28 mouse cellular contexts compared by ENCODE assay signal in genomic region chr6:112375661-112376392, GRCm38 (mm10). TPM values are rescaled to one million over a fixed set of nuclear protein-coding genes. Genes with fewer than 3 reads are reported as not detected.
DNase-seq lines count a peak whose midpoint lies in the region; ATAC-seq and TF ChIP-seq lines count a peak whose summit lies in the region.
"Had no signal": no experiment of that assay in that cellular context is flagged by ENCODE, and none has a peak within 500 bp of the region (broad histone marks: within the 10 kb centered on the region; RNA-seq: fewer than 3 reads in every experiment).

No protein-coding gene starts in this region.

- WGBS in kidney, embryonic 15.5 days, result 54% methylated on average over 11 of the region's 13 CpGs
- 52% methylated on average over 11 of the region's 13 CpGs for WGBS in lung, embryonic 16.5 days

- TF ChIP-seq POLR2A in CH12.LX (IDR thresholded peaks at IDR 0.05; ENCODE audit: low read depth, low read length), result no peak

- no peak for DNase-seq in kidney, postnatal 25 days
- DNase-seq in lung, postnatal 10 days, result no peak
- DNase-seq in CH12.LX (ENCODE audit: extremely low read depth) (no peak), ES-E14 (ENCODE audit: low read depth, low spot score) (no peak)
- no peak for DNase-seq in thymus, adult 18-20 months
- DNase-seq: adrenal gland, postnatal 14 days; B cell, adult 2 months; cerebellum, adult 11 months; cerebellum, adult 9-11 months; forebrain, postnatal 0 days; kidney, adult 2 months; layer of hippocampus, postnatal 36 days; left cerebral cortex, postnatal 4 days; liver; lung, adult 2 months; right cerebral cortex, postnatal 25 days; thymus, adult 2 months; thymus, postnatal 36 days had no signal

- no peaks in the 10 kb centered on the region for H3K27me3 ChIP-seq in kidney, embryonic 15.5 days
- no peaks in the 10 kb centered on the region for H3K27me3 ChIP-seq in lung, embryonic 16.5 days (ENCODE audit: control insufficient read depth, insufficient read depth, low read depth, low read length)
- H3K27me3 ChIP-seq in CH12.LX (replicated peaks), result peaks cover 62% of the 10 kb centered on the region
- H3K27me3 ChIP-seq: embryonic facial prominence, embryonic 13.5 days; neural tube, embryonic 15.5 days; Patski had no signal

- no peak overlapping the region for H3K4me2 ChIP-seq in kidney, embryonic 15.5 days
- H3K4me2 ChIP-seq in lung, embryonic 16.5 days (ENCODE audit: low read depth, low read length), result no peak overlapping the region
- H3K4me2 ChIP-seq in CH12.LX (ENCODE audit: insufficient read depth, low read depth, poor library complexity, severe bottlenecking), result no peak overlapping the region
- H3K4me2 ChIP-seq: embryonic facial prominence, embryonic 13.5 days; neural tube, embryonic 15.5 days had no signal

- no peak overlapping the region for H3K9ac ChIP-seq in kidney, embryonic 15.5 days
- H3K9ac ChIP-seq in lung, embryonic 16.5 days (ENCODE audit: low read length), result no peak overlapping the region
- H3K9ac ChIP-seq in CH12.LX (ENCODE audit: insufficient read depth, low read depth), result no peak overlapping the region
- H3K9ac ChIP-seq in ES-E14 (ENCODE audit: insufficient read depth, low read depth, low read length, poor library complexity, severe bottlenecking), result peak overlapping the region; percentile 8; the same call in 1 of the 2 replicates
- H3K9ac ChIP-seq: embryonic facial prominence, embryonic 13.5 days; forebrain, postnatal 0 days; liver, embryonic 14.5 days; neural tube, embryonic 15.5 days had no signal

- H3K79me2 ChIP-seq in CH12.LX (replicated peaks; ENCODE audit: control insufficient read depth, extremely low read depth, insufficient read depth, poor library complexity, severe bottlenecking), result no peaks in the 10 kb centered on the region

- no peak for TF ChIP-seq CTCF in CH12.LX (conservative IDR thresholded peaks at IDR 0.05 in 1 of 2, IDR thresholded peaks at IDR 0.05 in 1 of 2; ENCODE audit: low read depth in 2 of 2, low read length in 2 of 2)

- no peak for TF ChIP-seq EP300 in CH12.LX (IDR thresholded peaks at IDR 0.05; ENCODE audit: low read length)

- dilution Hi-C loops in CH12.LX (cut with MboI; ENCODE audit: extremely low pct_ligation_motif_present, extremely low pct_unique_long_range_greater_than_20kb, low sequenced_read_pairs), result no loop called here

- H3K27ac ChIP-seq in kidney, embryonic 15.5 days, result no peak overlapping the region
- no peak overlapping the region for H3K27ac ChIP-seq in lung, embryonic 16.5 days (ENCODE audit: low read length)
- H3K27ac ChIP-seq in CH12.LX (ENCODE audit: insufficient read depth, low read depth) (no peak overlapping the region), ES-E14 (ENCODE audit: insufficient read depth, low read depth, low read length, poor library complexity, severe bottlenecking) (no peak overlapping the region; the same call in 1 of the 2 replicates)
- H3K27ac ChIP-seq: embryonic facial prominence, embryonic 13.5 days; liver, embryonic 14.5 days; neural tube, embryonic 15.5 days had no signal

- in situ Hi-C loops in CH12.LX (cut with MboI; ENCODE audit: low pct_ligation_motif_present, low pct_unique_long_range_greater_than_20kb, low sequenced_read_pairs) (no loop called here), ES-E14 (cut with MboI; ENCODE audit: low sequenced_read_pairs in 2 of 2, unreplicated experiment in 2 of 2) (loop anchor here in 1 of 2 experiments (10.0 kb wide), 1 partner anchor 161 kb away; no protein-coding TSS in a partner anchor)

- TF ChIP-seq RAD21 in CH12.LX (IDR thresholded peaks at IDR 0.05; ENCODE audit: low read depth, low read length), result no peak

- peaks cover 6% of the 10 kb centered on the region; the same call in 1 of the 2 replicates for H3K4me1 ChIP-seq in kidney, embryonic 15.5 days
- no peaks in the 10 kb centered on the region for H3K4me1 ChIP-seq in lung, embryonic 16.5 days (replicated peaks; ENCODE audit: control insufficient read depth, insufficient read depth, low read length)
- H3K4me1 ChIP-seq in CH12.LX (ENCODE audit: control insufficient read depth in 1 of 2, insufficient read depth in 2 of 2) (no peaks in the 10 kb centered on the region), ES-E14 (ENCODE audit: control insufficient read depth in 2 of 2, insufficient read depth in 2 of 2, low read length in 2 of 2, poor library complexity in 1 of 2) (peaks cover 0 to 6% of the 10 kb centered on the region in 2 experiments; a peak in 1 of 4 replicates)
- H3K4me1 ChIP-seq: neural tube, embryonic 15.5 days had no signal

- no peaks in the 10 kb centered on the region for H3K9me3 ChIP-seq in kidney, embryonic 15.5 days (replicated peaks)
- no peaks in the 10 kb centered on the region for H3K9me3 ChIP-seq in lung, embryonic 16.5 days (ENCODE audit: control insufficient read depth, low read length)
- no peaks in the 10 kb centered on the region for H3K9me3 ChIP-seq in CH12.LX (replicated peaks; ENCODE audit: low read length)
- H3K9me3 ChIP-seq in ES-E14 (ENCODE audit: control insufficient read depth, insufficient read depth, low read depth, low read length), result no peaks in the 10 kb centered on the region
- H3K9me3 ChIP-seq: embryonic facial prominence, embryonic 13.5 days; neural tube, embryonic 15.5 days had no signal

- ATAC-seq in kidney, embryonic 15.5 days (replicated peaks; ENCODE audit: low FRiP score), result peak; percentile 41
- peak; percentile 39; the same call in 1 of the 2 replicates for ATAC-seq in lung, embryonic 16.5 days (ENCODE audit: low read depth)
- ATAC-seq: forebrain, postnatal 0 days; hindbrain, embryonic 16.5 days; Patski had no signal

- H3K4me3 ChIP-seq in kidney, embryonic 15.5 days (replicated peaks), result no peak overlapping the region
- H3K4me3 ChIP-seq in lung, embryonic 16.5 days (ENCODE audit: low read length), result no peak overlapping the region
- H3K4me3 ChIP-seq in CH12.LX (replicated peaks in 1 of 3; ENCODE audit: low read depth in 2 of 3, low read length in 2 of 3, poor library complexity in 1 of 3), result no peak overlapping the region
- no peak overlapping the region for H3K4me3 ChIP-seq in ES-E14 (ENCODE audit: insufficient read depth in 1 of 2, low read depth in 1 of 2, low read length in 2 of 2, poor library complexity in 1 of 2, severe bottlenecking in 1 of 2)
- H3K4me3 ChIP-seq: embryonic facial prominence, embryonic 13.5 days; neural tube, embryonic 15.5 days had no signal

- no peaks in the 10 kb centered on the region for H3K36me3 ChIP-seq in kidney, embryonic 15.5 days
- no peaks in the 10 kb centered on the region for H3K36me3 ChIP-seq in lung, embryonic 16.5 days (ENCODE audit: control insufficient read depth, insufficient read depth, low read length)
- H3K36me3 ChIP-seq in CH12.LX (replicated peaks in 1 of 2; ENCODE audit: control insufficient read depth in 1 of 2, insufficient read depth in 1 of 2, low read length in 1 of 2) (no peaks in the 10 kb centered on the region), ES-E14 (ENCODE audit: control insufficient read depth, insufficient read depth, low read length, poor library complexity, severe bottlenecking) (no peaks in the 10 kb centered on the region)
- H3K36me3 ChIP-seq: embryonic facial prominence, embryonic 13.5 days; G1E; neural tube, embryonic 15.5 days had no signal

TF ChIP-seq in CH12.LX, 34 proteins besides CTCF, POLR2A, EP300 and RAD21:
- TF ChIP-seq BHLHE40 (IDR thresholded peaks at IDR 0.05; ENCODE audit: low read depth, low read length), result peak; percentile 32
- TF ChIP-seq UBTF (IDR thresholded peaks at IDR 0.05; ENCODE audit: low read depth, low read length), result no peak
- TF ChIP-seq SIN3A (IDR thresholded peaks at IDR 0.05; ENCODE audit: low read length), result no peak
- TF ChIP-seq CHD2 (IDR thresholded peaks at IDR 0.05; ENCODE audit: low read length), result no peak

TF ChIP-seq in ES-E14, 5 proteins besides CTCF, POLR2A, EP300 and RAD21:
- TF ChIP-seq CHD2 (IDR thresholded peaks at IDR 0.05; ENCODE audit: low read depth, low read length) (no peak), ZC3H11A (IDR thresholded peaks at IDR 0.05; ENCODE audit: borderline replicate concordance, low read depth, low read length) (no peak), HCFC1 (IDR thresholded peaks at IDR 0.05; ENCODE audit: borderline replicate concordance, insufficient read depth, low read length) (no peak), MAFK (IDR thresholded peaks at IDR 0.05; ENCODE audit: insufficient read depth, low read depth, low read length) (no peak), ZNF384 (IDR thresholded peaks at IDR 0.05; ENCODE audit: low read depth, low read length) (no peak)

RNA-seq across cellular contexts. Expression of gene Ssu2, which starts 12.0 kb away (rescaled TPM):
- 3.2 and 3.5 TPM in 2 replicates for polyA plus RNA-seq in kidney, embryonic 15.5 days (2015; fragmentation: Nextera tagmentation; extraction: Ambion mirVana)
- polyA plus RNA-seq in lung, embryonic 16.5 days (2015; fragmentation: Nextera tagmentation; extraction: Ambion mirVana), result 4.8 and 5.5 TPM in 2 replicates
- not detected in 2 replicates for total RNA-seq in CH12.LX (2012; rRNA removed)
- not detected in 2 replicates for total RNA-seq in CH12.LX (2014; rRNA removed)
- polyA plus RNA-seq in CH12.LX (2012; ENCODE audit: insufficient read length, low read depth), result not detected in 2 replicates
- total RNA-seq in ES-E14 (2012; rRNA removed), result 0.37 and 0.58 TPM in 2 replicates
- total RNA-seq: common myeloid progenitor, adult 5-6 weeks; G1E had no signal
- polyA plus RNA-seq: forebrain, embryonic 11.5 days; G1E; Patski had no signal
